Mouse (Mus musculus) small intestine, adult 2 months (tissue): Measurements from ENCODE around the gene Rabep1.

ENCODE experiments used
- CTCF ChIP-seq: fragments of 200-500 bp; IDR thresholded peaks from 2 replicates; pipeline ENCODE4 v1.5.1; 2012; ENCODE audit warnings: low read depth, mild to moderate bottlenecking, control low read depth, inconsistent platforms, low read length, moderate library complexity, mixed read lengths; ENCODE audit not compliant: insufficient replicate concordance, insufficient read length; ENCODE audit errors: extremely low read depth
- POLR2A ChIP-seq: fragments of 200-500 bp; IDR thresholded peaks from 2 replicates; pipeline ENCODE4 v1.6.1; 2012; ENCODE audit warnings: low read depth, mild to moderate bottlenecking, control low read depth, inconsistent platforms, low read length, moderate library complexity

DNA sequence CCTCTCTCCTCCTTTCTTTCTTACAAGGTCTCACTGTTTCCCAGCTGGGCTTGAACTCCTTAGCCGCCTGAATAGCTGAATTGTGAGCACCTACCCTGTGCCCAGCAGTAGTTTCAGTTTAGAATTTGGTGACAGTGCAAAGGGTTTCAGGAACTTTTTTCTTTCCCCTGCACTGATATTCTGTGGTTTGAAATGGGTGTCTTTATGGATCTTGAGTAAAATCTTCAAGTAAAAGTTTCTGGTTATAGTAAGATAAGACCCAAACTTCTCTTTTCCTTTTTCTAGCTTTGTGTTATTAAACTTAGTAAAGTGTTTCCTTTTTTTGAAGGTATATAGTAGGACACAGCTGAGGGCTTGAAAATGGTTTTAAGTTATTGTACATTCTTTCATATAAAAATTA lies 26.5 kb downstream of the Rabep1 start:
- TF ChIP-seq CTCF (no peak), POLR2A (no peak)
